Mouse (Mus musculus): ENCODE results near the gene Ap5z1. TPM values are rescaled to one million over a fixed set of nuclear protein-coding genes. Genes with fewer than 3 reads are reported as not detected.

The Ap5z1 gene
- polyA plus RNA-seq, 1 experiment from 2014 or later, result 9.8 TPM

Other genes starting within 250 kb of the Ap5z1 start
- 4.4 and 5.3 TPM in 2 replicates for gene Foxk1, start 62.4 kb upstream of the Ap5z1 start, polyA plus RNA-seq (2015; fragmentation: Nextera tagmentation; extraction: Ambion mirVana)
- 0.05 and 0.09 TPM in 2 replicates for gene Papolb, start 66.1 kb downstream of the Ap5z1 start, polyA plus RNA-seq (2015; fragmentation: Nextera tagmentation; extraction: Ambion mirVana)
- 7.6 and 8.3 TPM in 2 replicates for gene Radil, start 87.2 kb downstream of the Ap5z1 start, polyA plus RNA-seq (2015; fragmentation: Nextera tagmentation; extraction: Ambion mirVana)
- gene Mmd2, start 144.9 kb downstream of the Ap5z1 start, polyA plus RNA-seq (2015; fragmentation: Nextera tagmentation; extraction: Ambion mirVana), result 1.4 and 1.5 TPM in 2 replicates
- gene Wipi2, start 163.8 kb downstream of the Ap5z1 start, polyA plus RNA-seq (2015; fragmentation: Nextera tagmentation; extraction: Ambion mirVana), result 40.7 and 44.1 TPM in 2 replicates
- 3.9 and 5.4 TPM in 2 replicates for gene Slc29a4, start 228.6 kb downstream of the Ap5z1 start, polyA plus RNA-seq (2015; fragmentation: Nextera tagmentation; extraction: Ambion mirVana)